Mouse (Mus musculus) MEL (cell line): ENCODE data around the gene Fbxl5.

ENCODE experiments used
- E2F4 ChIP-seq: IDR thresholded peaks from 2 replicates; pipeline ENCODE4 v1.6.1; 2011; ENCODE audit warnings: low read depth, low read length, improper control_type of control experiment, borderline replicate concordance
- EP300 ChIP-seq, 2 experiments: IDR thresholded peaks; 2 replicates each; pipeline ENCODE4 v1.6.1; 2011; ENCODE audit warnings: improper control_type of control experiment in 2 of 2, low read length in 2 of 2, low read depth in 1 of 2, mild to moderate bottlenecking in 1 of 2
- MXI1 ChIP-seq: IDR thresholded peaks from 2 replicates; pipeline ENCODE4 v1.6.1; 2011; ENCODE audit warnings: mild to moderate bottlenecking, low read depth, low read length, improper control_type of control experiment
- MYB ChIP-seq: IDR thresholded peaks from 2 replicates; pipeline ENCODE4 v1.6.1; 2011; ENCODE audit warnings: mild to moderate bottlenecking, low read depth, low read length, improper control_type of control experiment
- ZC3H11A ChIP-seq: IDR thresholded peaks from 2 replicates; pipeline ENCODE4 v1.6.1; 2012; ENCODE audit warnings: low read depth, mild to moderate bottlenecking, inconsistent platforms, low read length, improper control_type of control experiment

DNA sequence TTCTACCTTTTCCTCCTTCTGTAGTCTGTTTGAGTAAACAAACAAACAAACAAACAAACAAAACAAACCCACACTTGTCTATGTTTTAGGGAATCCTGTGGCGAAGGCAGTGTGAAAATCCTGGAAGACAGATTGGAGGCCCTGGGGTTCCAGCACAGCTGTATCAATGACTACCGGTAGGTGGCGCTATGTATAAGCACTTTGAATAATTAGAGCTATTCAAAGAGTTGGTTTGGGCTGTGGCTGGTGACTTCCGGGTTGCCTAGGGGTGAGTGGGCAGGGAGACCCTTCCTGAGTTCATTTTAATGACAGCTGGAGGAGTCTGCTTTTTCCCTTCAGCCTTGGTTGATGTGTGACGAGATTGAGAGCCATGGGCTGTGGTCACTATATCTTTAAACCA, 15.9 kb upstream of the Fbxl5 start:
- TF ChIP-seq ZC3H11A (peak; percentile 30; the same call in 1 of the 2 replicates), EP300 (IDR thresholded peaks at IDR 0.05; ENCODE audit: low read depth in 1 of 2, low read length in 2 of 2) (no peak), MYB (no peak), E2F4 (no peak), MXI1 (peak; percentile 26; the same call in 1 of the 2 replicates)
